Mouse (Mus musculus) regulatory T cell (primary cell): ENCODE measurements around the gene Ott.

Experiments used
- in situ Hi-C: fragments of 300-600 bp; cut with MboI, MseI; formaldehyde crosslinking; loops from one replicate; pipeline ENCODE4 v1.15.1; 2025; ENCODE audit warnings: high pct_unique_total_duplicates

Gene Ott

DNA sequence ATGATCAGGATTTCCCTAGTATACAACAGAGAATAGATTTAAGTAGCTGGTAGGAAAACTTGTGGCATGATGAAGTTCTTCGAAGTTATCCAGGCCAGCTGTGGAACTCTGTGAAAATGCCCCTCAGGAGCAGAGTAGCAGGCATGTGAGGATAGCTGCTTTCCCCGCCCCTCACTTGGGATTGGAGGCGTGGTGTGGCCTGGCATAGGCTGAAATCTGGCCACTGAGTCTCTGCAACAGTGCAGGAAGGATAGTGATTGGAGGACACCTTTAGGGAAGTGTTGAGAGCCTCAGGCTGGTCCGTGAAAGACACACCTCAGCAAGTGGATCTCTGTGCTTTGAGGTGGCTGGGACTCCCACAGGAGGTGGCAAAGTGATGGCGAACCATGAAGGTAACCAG lies at the start of gene Ott:
Gene Ott, plus strand, starts transcription at position 301 of the 400 bp plus-strand sequence.
- in situ Hi-C loops = loop anchor here (10.0 to 25.0 kb wide), 2 partner anchors 219 to 688 kb away; partner anchors contain the start of gene Luzp4
